Mouse (Mus musculus): ENCODE data around the gene Csrp2.

DNA sequence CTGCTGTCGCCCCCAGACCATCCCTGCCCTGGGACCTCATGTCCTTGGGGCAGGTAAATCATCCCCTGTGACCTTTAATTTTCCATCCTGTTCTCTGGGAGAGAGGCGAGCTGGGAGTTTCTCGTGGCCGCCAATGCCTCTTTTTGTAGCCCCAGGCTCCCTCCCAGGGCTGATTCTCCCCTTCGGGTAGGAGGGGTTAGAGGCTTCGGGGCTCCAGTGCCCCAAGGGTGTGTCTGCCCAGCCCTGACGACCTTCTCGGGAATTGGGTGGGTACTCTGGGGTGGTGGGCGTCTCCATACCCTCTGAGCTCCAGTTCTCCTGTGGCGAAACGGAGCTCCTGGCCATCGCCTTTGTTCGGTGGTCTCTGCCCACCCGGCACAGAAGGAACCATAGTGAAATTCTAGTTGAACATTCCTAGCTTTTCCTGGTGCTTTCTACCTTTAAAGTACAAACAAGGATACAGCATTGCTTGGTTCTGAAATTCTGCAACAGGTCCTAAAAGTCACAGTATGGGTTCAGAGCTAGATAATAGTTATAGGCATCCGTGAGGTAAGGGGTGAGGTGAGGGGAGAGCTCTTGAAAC, 870 bp downstream of the Csrp2 start:
- no peak for TF ChIP-seq USF1 (IDR thresholded peaks at IDR 0.05; ENCODE audit: low read depth, low read length)
- TF ChIP-seq ELF1 (IDR thresholded peaks at IDR 0.05; ENCODE audit: low read depth, low read length) = no peak
- no peak for TF ChIP-seq CTCF (IDR thresholded peaks at IDR 0.05 in 2 of 3, conservative IDR thresholded peaks at IDR 0.05 in 1 of 3; ENCODE audit: control insufficient read depth in 1 of 3, insufficient read depth in 1 of 3, low read depth in 2 of 3, low read length in 3 of 3, poor library complexity in 1 of 3, severe bottlenecking in 1 of 3)
